Mouse (Mus musculus) hindbrain, embryonic 11.5 days (tissue): ENCODE results near the gene Tbca. TPM values are rescaled to one million over a fixed set of nuclear protein-coding genes. Genes with fewer than 3 reads are reported as not detected.

Experiments used
- ATAC-seq: fragments of 200-750 bp; cut with Nextera tagmentation; 2 replicates; pipeline ENCODE4 v1.8.0; 2017; ENCODE audit warnings: mild to moderate bottlenecking, moderate TSS enrichment, moderate library complexity; ENCODE audit not compliant: low FRiP score
- DNase-seq: peaks from one replicate; pipeline ENCODE4 v3.0.0-alpha.2; 2015; ENCODE audit warnings: low spot score
- H3K27ac ChIP-seq: fragments of 300-500 bp; sonication (generic); 2 replicates; pipeline ENCODE4 v1.5.1; 2014; ENCODE audit warnings: mild to moderate bottlenecking, low read depth, low read length
- H3K27me3 ChIP-seq: fragments of 300-500 bp; sonication (generic); 2 replicates; pipeline ENCODE4 v1.6.1; 2014; ENCODE audit warnings: mild to moderate bottlenecking, low read length, moderate library complexity, mixed read lengths; ENCODE audit not compliant: control insufficient read depth, insufficient read depth
- H3K36me3 ChIP-seq: fragments of 300-500 bp; sonication (generic); 2 replicates; pipeline ENCODE4 v1.6.1; 2014; ENCODE audit warnings: mild to moderate bottlenecking, low read length, moderate library complexity, mixed read lengths; ENCODE audit not compliant: control insufficient read depth, insufficient read depth
- H3K4me1 ChIP-seq: fragments of 300-500 bp; sonication (generic); replicated peaks from 2 replicates; pipeline ENCODE4 v1.6.1; 2014; ENCODE audit warnings: low read length, mixed read lengths; ENCODE audit not compliant: control insufficient read depth, insufficient read depth
- H3K4me2 ChIP-seq: fragments of 300-500 bp; sonication (generic); replicated peaks from 2 replicates; pipeline ENCODE4 v1.6.1; 2014; ENCODE audit warnings: mild to moderate bottlenecking, low read depth, low read length
- H3K4me3 ChIP-seq: fragments of 300-500 bp; sonication (generic); 2 replicates; pipeline ENCODE4 v1.5.1; 2014; ENCODE audit warnings: low read depth, low read length
- H3K9ac ChIP-seq: fragments of 300-500 bp; sonication (generic); 2 replicates; pipeline ENCODE4 v1.6.1; 2014; ENCODE audit warnings: low read depth, low read length
- H3K9me3 ChIP-seq: fragments of 300-500 bp; sonication (generic); 2 replicates; pipeline ENCODE4 v1.6.1; 2016; ENCODE audit warnings: low read length; ENCODE audit not compliant: control insufficient read depth
- WGBS: fragments of 180-500 bp; shearing (Covaris S2); extraction: QIAGEN DNeasy Blood & Tissue Kit; methylation state at CpG from one replicate; pipeline ENCODE4 v1.1.7; 2014; 5-methylcytosine and 5-hydroxymethylcytosine counted together
- polyA plus RNA-seq: library from polyadenylated mRNA; unstranded; fragments of >200 nt; fragmentation: Nextera tagmentation; extraction: Ambion mirVana; gene quantifications from 2 replicates; pipeline ENCODE4 v1.2.1, GENCODE M21; 2014

The Tbca gene
- polyA plus RNA-seq, 1 experiment from 2014 or later, result 228 TPM

- no peak for ATAC-seq
- Histone ChIP-seq H3K4me1 (peaks cover 10% of the 10 kb centered on the region), H3K9me3 (no peaks in the 10 kb centered on the region), H3K9ac (no peak overlapping the region), H3K36me3 (no peaks in the 10 kb centered on the region), H3K27ac (no peak overlapping the region), H3K27me3 (peaks cover 74% of the 10 kb centered on the region), H3K4me3 (no peak overlapping the region), H3K4me2 (no peak overlapping the region)
- DNase-seq, result peak; percentile 65
- WGBS, result 11% methylated on average over 10 of the region's 10 CpGs
Measured at GRCm38 (mm10) chr13:94877991-94878745, 89.5 kb downstream of the Tbca start.

DNA sequence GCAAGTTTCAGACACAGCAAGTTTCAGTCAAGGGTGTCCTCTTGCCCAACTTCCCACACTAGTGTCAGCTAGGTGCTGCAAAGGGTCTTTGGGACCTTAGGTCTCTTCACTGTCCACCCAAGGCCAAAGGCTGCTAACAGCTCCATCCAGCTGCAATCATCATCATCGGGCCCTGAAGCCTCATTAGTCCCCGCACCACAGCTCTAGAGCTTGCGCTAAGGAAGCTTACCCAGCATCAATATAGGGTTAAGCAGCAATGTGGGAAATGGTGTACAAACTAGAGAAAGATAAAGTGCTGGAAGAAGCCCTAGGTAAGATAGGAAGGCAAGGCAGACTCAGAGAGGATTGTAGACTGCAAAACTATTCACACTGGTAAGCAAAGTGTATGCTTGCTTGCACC is 92.5 kb downstream of the Tbca start:
- Histone ChIP-seq H3K27ac (peak overlapping the region; percentile 39; the same call in 1 of the 2 replicates), H3K9me3 (no peaks in the 10 kb centered on the region), H3K36me3 (no peaks in the 10 kb centered on the region), H3K4me3 (peak overlapping the region; percentile 8; the same call in 1 of the 2 replicates), H3K9ac (no peak overlapping the region), H3K4me1 (peaks cover 5% of the 10 kb centered on the region), H3K27me3 (peaks cover 76% of the 10 kb centered on the region), H3K4me2 (peak overlapping the region; percentile 17; the same call in 1 of the 2 replicates)
- DNase-seq (peak; percentile 49), ATAC-seq (no peak)
- WGBS, result 2% methylated on average over 3 of the region's 3 CpGs

DNA sequence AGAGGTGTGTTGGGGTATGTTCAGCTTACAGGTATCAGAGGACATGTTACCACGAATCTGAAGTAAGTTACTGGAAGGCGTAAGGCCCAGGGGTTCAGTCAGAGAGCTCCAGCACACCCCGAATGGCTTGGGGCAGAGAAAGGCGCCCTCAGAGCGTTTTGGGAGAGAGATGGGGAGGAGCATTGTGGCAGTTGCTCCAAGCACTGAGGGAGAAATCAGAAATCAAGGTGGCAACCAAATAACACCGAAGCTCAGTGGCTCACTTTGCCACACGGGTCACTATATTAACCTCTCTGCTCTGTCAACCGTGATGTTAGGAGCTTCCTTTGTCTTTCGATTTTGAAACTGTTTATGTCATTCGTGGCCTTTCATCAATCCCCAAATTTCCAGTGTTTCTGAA is 93.5 kb downstream of the Tbca start:
- no peak overlapping the region for H3K4me3 ChIP-seq
- 0 out of 2 replicates have a peak overlapping the region, but pooled peaks have one; percentile 4 for H3K9ac ChIP-seq
- H3K4me2 ChIP-seq, result no peak overlapping the region
- H3K27me3 ChIP-seq, result peaks cover 72% of the 10 kb centered on the region
- H3K27ac ChIP-seq, result no peak overlapping the region; the same call in 1 of the 2 replicates
- DNase-seq, result peak; percentile 58
- no peak for ATAC-seq
- H3K4me1 ChIP-seq, result peaks cover 5% of the 10 kb centered on the region
- H3K36me3 ChIP-seq, result no peaks in the 10 kb centered on the region
- no peaks in the 10 kb centered on the region for H3K9me3 ChIP-seq
- WGBS, result 2% methylated on average over 10 of the region's 10 CpGs

- H3K9ac ChIP-seq, result peak overlapping the region; percentile 31; the same call in 1 of the 2 replicates
- peak; percentile 61 for ATAC-seq
- DNase-seq, result no peak
Measured at GRCm38 (mm10) chr13:94882711-94883145, 94.0 kb downstream of the Tbca start.

DNA sequence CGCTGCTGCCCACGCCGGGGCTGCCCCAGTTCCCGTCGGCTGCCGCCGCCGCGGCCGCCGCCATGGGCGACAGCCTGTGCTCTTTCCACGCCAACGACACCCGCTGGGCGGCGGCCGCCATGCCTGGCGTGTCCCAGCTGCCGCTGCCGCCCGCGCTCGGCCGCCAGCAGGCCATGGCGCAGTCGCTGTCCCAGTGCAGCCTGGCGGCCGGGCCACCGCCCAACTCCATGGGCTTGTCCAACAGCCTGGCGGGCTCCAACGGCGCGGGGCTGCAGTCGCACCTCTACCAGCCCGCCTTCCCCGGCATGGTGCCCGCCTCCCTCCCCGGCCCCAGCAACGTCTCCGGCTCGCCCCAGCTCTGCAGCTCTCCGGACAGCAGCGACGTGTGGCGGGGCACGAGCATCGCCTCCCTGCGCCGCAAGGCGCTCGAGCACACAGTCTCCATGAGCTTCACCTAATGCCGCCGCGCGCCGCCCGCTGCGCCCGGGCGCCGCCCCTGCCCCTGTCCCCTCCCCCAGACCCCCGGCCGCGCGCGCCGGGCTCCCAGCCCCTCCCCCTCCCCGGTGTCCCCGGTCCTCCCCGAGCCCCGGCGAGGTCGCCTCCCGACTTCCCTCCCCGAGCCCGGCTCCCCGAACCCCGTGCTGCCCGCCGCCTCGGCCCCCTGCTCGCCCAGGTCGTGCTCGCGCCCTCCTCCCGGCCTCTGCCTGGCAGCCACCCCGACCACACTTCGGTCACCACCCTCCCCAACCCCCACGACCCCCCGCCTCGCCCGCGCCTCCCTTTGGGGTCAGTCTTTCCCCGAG is 94.7 kb downstream of the Tbca start:
- under 1% methylated on average over 56 of the region's 95 CpGs for WGBS
- peak overlapping the region; percentile 37 for H3K4me3 ChIP-seq
- peaks cover 5% of the 10 kb centered on the region for H3K4me1 ChIP-seq
- ATAC-seq (peak; percentile 69), DNase-seq (peak; percentile 76)
- peaks cover 73% of the 10 kb centered on the region for H3K27me3 ChIP-seq
- H3K9me3 ChIP-seq, result no peaks in the 10 kb centered on the region
- H3K27ac ChIP-seq, result peak overlapping the region; percentile 61; the same call in 1 of the 2 replicates
- H3K4me2 ChIP-seq, result peak overlapping the region; percentile 71
- no peaks in the 10 kb centered on the region for H3K36me3 ChIP-seq
- peak overlapping the region; percentile 31 for H3K9ac ChIP-seq

More at GRCm38 (mm10) chr13:94882711-94883145, 94.0 kb downstream of the Tbca start:
- Histone ChIP-seq H3K4me1 (peaks cover 5% of the 10 kb centered on the region), H3K4me2 (peak overlapping the region; percentile 71), H3K36me3 (no peaks in the 10 kb centered on the region), H3K4me3 (peak overlapping the region; percentile 37), H3K27ac (peak overlapping the region; percentile 61; the same call in 1 of the 2 replicates), H3K9me3 (no peaks in the 10 kb centered on the region), H3K27me3 (peaks cover 70% of the 10 kb centered on the region)
- 1% methylated on average over 35 of the region's 37 CpGs for WGBS

DNA sequence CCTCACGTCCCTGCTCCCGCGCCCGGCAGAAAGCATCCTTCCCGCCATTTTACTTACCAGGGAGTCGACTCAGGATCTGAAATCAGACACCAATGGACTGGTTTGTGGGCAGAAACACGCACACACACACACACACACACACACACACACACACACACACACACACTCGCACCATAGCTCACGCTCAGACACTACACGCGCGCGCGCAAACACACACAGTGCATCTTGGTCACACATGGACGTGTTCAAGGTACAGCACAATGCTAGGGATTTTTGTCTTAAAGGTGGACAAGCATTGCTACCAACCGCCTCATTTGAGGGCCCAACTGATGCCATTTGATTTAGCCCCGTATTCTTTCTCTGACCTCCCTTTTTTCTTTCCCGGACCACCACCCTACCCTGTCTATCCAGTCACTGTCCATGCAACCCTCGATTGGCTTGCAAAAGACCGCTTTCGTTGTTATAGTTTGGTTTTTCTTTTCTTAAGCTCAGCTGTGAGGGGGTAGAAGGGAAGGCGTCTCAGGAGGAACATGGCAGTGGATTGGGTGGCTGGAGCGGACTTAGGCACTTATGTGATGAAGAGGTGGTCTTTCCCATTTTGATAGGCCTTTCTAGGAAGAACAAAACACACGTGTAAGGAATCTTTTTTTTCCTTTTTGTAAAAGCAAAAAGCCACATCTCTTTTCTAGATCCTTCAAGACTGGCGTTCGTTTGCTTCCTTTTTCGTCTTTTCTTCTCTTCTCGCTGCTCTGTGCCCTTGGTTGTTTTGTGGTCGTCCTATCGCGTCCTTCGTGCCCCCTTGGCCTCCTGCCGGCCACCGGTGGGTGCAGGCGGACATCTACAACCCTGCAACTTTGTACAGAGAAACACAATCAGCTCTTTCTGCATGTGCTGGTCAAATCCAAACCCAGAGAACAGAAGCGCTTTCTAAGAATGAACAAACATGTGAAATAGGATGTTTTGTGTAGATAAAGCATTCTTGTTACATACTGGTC is 95.6 kb downstream of the Tbca start:
- H3K4me1 ChIP-seq, result peaks cover 5% of the 10 kb centered on the region
- H3K27me3 ChIP-seq, result peaks cover 78% of the 10 kb centered on the region
- peak overlapping the region; percentile 71 for H3K4me2 ChIP-seq
- DNase-seq (peak; percentile 61), ATAC-seq (no peak)
- H3K9me3 ChIP-seq, result no peaks in the 10 kb centered on the region
- H3K4me3 ChIP-seq, result peak overlapping the region; percentile 37; the same call in 1 of the 2 replicates
- under 1% methylated on average over 36 of the region's 36 CpGs for WGBS
- H3K27ac ChIP-seq, result 0 out of 2 replicates have a peak overlapping the region, but pooled peaks have one; percentile 61
- no peaks in the 10 kb centered on the region for H3K36me3 ChIP-seq
- H3K9ac ChIP-seq, result no peak overlapping the region

- Histone ChIP-seq H3K36me3 (no peaks in the 10 kb centered on the region), H3K4me3 (peak overlapping the region; percentile 14; the same call in 1 of the 2 replicates), H3K4me1 (peaks cover 5% of the 10 kb centered on the region), H3K27me3 (peaks cover 74% of the 10 kb centered on the region), H3K9me3 (no peaks in the 10 kb centered on the region), H3K4me2 (no peak overlapping the region; the same call in 1 of the 2 replicates), H3K9ac (peak overlapping the region; percentile 8; the same call in 1 of the 2 replicates), H3K27ac (0 out of 2 replicates have a peak overlapping the region, but pooled peaks have one; percentile 17)
- peak; percentile 63 for DNase-seq
- 2% methylated on average over 79 of the region's 81 CpGs for WGBS
- peak; percentile 46 for ATAC-seq
Measured at GRCm38 (mm10) chr13:94885291-94886235, 96.9 kb downstream of the Tbca start.
